Mouse (Mus musculus) heart, embryonic 13.5 days (tissue): ENCODE measurements around the gene Bbs5. TPM values are rescaled to one million over a fixed set of nuclear protein-coding genes. Genes with fewer than 3 reads are reported as not detected.
"Not testable (repeated sequence)": the region's sequence is repeated elsewhere in the genome, so short reads cannot be mapped to it uniquely, and the experiment has no call there.

Source experiments
- ATAC-seq: fragments of 200-750 bp; cut with Nextera tagmentation; 2 replicates; pipeline ENCODE4 v1.8.0; 2017; ENCODE audit warnings: moderate TSS enrichment; ENCODE audit not compliant: insufficient number of reproducible peaks, low FRiP score, low TSS enrichment; ENCODE audit errors: extremely low read depth
- H3K27ac ChIP-seq: fragments of 300-500 bp; sonication (generic); replicated peaks from 2 replicates; pipeline ENCODE4 v1.5.1; 2015; ENCODE audit warnings: moderate library complexity, mild to moderate bottlenecking, inconsistent platforms
- H3K27me3 ChIP-seq: fragments of 300-500 bp; sonication (generic); replicated peaks from 2 replicates; pipeline ENCODE4 v1.6.1; 2015; ENCODE audit warnings: mild to moderate bottlenecking, inconsistent platforms
- H3K36me3 ChIP-seq: fragments of 300-500 bp; sonication (generic); 2 replicates; pipeline ENCODE4 v1.6.1; 2015; ENCODE audit warnings: mild to moderate bottlenecking, inconsistent platforms
- H3K4me1 ChIP-seq: fragments of 300-500 bp; sonication (generic); 2 replicates; pipeline ENCODE4 v1.6.1; 2015; ENCODE audit warnings: inconsistent platforms
- H3K4me2 ChIP-seq: fragments of 300-500 bp; sonication (generic); 2 replicates; pipeline ENCODE4 v1.6.1; 2015; ENCODE audit warnings: inconsistent platforms, mild to moderate bottlenecking, moderate library complexity
- H3K4me3 ChIP-seq: fragments of 300-500 bp; sonication (generic); 2 replicates; pipeline ENCODE4 v1.5.1; 2015; ENCODE audit warnings: moderate library complexity, mild to moderate bottlenecking, inconsistent platforms
- H3K9ac ChIP-seq: fragments of 300-500 bp; sonication (generic); 2 replicates; pipeline ENCODE4 v1.6.1; 2015; ENCODE audit warnings: inconsistent platforms, mild to moderate bottlenecking, moderate library complexity
- H3K9me3 ChIP-seq: fragments of 300-500 bp; sonication (generic); 2 replicates; pipeline ENCODE4 v1.6.1; 2016; ENCODE audit warnings: inconsistent platforms
- WGBS: fragments of 180-500 bp; shearing (Covaris S2); methylation state at CpG from one replicate; pipeline ENCODE4 v1.1.7; 2015; ENCODE audit warnings: mixed read lengths; 5-methylcytosine and 5-hydroxymethylcytosine counted together
- polyA plus RNA-seq: library from polyadenylated mRNA; unstranded; fragments of >200 nt; fragmentation: Nextera tagmentation; extraction: Ambion mirVana; gene quantifications from 2 replicates; pipeline ENCODE4 v1.2.1, GENCODE M21; 2015

The Bbs5 gene
- polyA plus RNA-seq, 1 experiment from 2014 or later: 13.3 TPM

GRCm38 (mm10) chr2:69631449-69631848 lies 15.5 kb upstream of the Bbs5 start:
- 70% methylated on average over 2 of the region's 2 CpGs for WGBS
- 0 out of 2 replicates have a peak, but pooled peaks cover 2% of the 10 kb centered on the region for H3K4me1 ChIP-seq
- H3K9me3 ChIP-seq: no peaks in the 10 kb centered on the region
- no peak for ATAC-seq
- H3K27me3 ChIP-seq: 0 out of 2 replicates have a peak, but pooled peaks cover 5% of the 10 kb centered on the region
- H3K36me3 ChIP-seq: no peaks in the 10 kb centered on the region
- H3K4me2 ChIP-seq: no peak overlapping the region
- no peak overlapping the region for H3K27ac ChIP-seq
- H3K4me3 ChIP-seq: no peak overlapping the region
- H3K9ac ChIP-seq: no peak overlapping the region

DNA sequence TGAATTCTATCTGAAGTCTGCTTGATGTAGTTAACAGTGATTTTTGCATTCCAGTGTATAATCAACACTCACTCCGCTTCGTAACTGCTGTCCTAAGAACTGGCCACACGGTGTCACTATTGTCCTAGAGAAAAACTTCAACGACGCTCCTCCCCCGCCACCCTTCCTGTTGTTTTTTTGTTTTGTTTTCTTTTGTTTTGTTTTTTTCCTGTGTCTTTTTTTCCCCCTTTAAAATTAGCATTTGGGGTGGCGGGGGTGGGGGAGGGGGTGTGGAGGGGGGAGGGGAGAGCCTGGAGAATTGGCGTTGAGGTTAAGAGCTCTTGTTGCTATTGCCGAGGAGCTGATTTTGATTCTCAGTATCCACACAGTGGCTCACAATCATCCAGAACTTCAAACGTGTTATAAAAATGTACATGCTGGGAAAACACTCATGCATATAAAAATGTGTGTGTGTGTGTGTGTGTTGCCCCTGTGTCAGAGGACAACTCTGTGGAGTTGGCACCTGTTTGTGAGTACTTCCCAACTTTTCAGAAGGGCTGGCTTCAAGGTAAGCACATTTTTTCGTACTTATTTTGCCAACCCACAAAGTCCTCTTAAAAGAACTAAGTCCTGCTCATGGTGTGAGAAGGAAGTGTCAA lies 11.8 kb upstream of the Bbs5 start:
- Histone ChIP-seq H3K4me3 (peak overlapping the region; percentile 49), H3K4me2 (peak overlapping the region; percentile 53)

GRCm38 (mm10) chr2:69635807-69636206 lies 11.2 kb upstream of the Bbs5 start:
- H3K9me3 ChIP-seq: no peaks in the 10 kb centered on the region
- no peak for ATAC-seq

More for the DNA sequence above, 11.8 kb upstream of the Bbs5 start:
- no peaks in the 10 kb centered on the region for H3K36me3 ChIP-seq
- 0 out of 2 replicates have a peak, but pooled peaks cover 2% of the 10 kb centered on the region for H3K4me1 ChIP-seq
- ATAC-seq: no peak
- WGBS: 9% methylated on average over 11 of the region's 11 CpGs
- no peak overlapping the region for H3K27ac ChIP-seq
- H3K9ac ChIP-seq: peak overlapping the region; percentile 76
- 0 out of 2 replicates have a peak, but pooled peaks cover 5% of the 10 kb centered on the region for H3K27me3 ChIP-seq
- H3K9me3 ChIP-seq: no peaks in the 10 kb centered on the region

GRCm38 (mm10) chr2:69637989-69638388 lies 9.0 kb upstream of the Bbs5 start:
- not testable (repeated sequence) for H3K27ac ChIP-seq, H3K27me3 ChIP-seq, H3K4me2 ChIP-seq, H3K4me3 ChIP-seq, ATAC-seq, H3K9ac ChIP-seq, H3K4me1 ChIP-seq, H3K36me3 ChIP-seq, H3K9me3 ChIP-seq
- 70% methylated on average over 7 of the region's 7 CpGs for WGBS

More at GRCm38 (mm10) chr2:69635807-69636206, 11.2 kb upstream of the Bbs5 start:
- Histone ChIP-seq H3K27ac (no peak overlapping the region), H3K27me3 (0 out of 2 replicates have a peak, but pooled peaks cover 5% of the 10 kb centered on the region), H3K4me3 (no peak overlapping the region), H3K36me3 (no peaks in the 10 kb centered on the region), H3K9ac (no peak overlapping the region), H3K4me2 (no peak overlapping the region), H3K4me1 (0 out of 2 replicates have a peak, but pooled peaks cover 2% of the 10 kb centered on the region)
- 64% methylated on average over 6 of the region's 6 CpGs for WGBS

- Histone ChIP-seq H3K4me1 (0 out of 2 replicates have a peak, but pooled peaks cover 2% of the 10 kb centered on the region), H3K36me3 (no peaks in the 10 kb centered on the region), H3K4me3 (no peak overlapping the region), H3K27me3 (no peaks in the 10 kb centered on the region), H3K9ac (no peak overlapping the region), H3K9me3 (no peaks in the 10 kb centered on the region), H3K4me2 (no peak overlapping the region), H3K27ac (no peak overlapping the region)
- ATAC-seq: no peak
- 63% methylated on average over 10 of the region's 10 CpGs for WGBS
These were observed 6.9 kb upstream of the Bbs5 start for GRCm38 (mm10) chr2:69640100-69640499.

DNA sequence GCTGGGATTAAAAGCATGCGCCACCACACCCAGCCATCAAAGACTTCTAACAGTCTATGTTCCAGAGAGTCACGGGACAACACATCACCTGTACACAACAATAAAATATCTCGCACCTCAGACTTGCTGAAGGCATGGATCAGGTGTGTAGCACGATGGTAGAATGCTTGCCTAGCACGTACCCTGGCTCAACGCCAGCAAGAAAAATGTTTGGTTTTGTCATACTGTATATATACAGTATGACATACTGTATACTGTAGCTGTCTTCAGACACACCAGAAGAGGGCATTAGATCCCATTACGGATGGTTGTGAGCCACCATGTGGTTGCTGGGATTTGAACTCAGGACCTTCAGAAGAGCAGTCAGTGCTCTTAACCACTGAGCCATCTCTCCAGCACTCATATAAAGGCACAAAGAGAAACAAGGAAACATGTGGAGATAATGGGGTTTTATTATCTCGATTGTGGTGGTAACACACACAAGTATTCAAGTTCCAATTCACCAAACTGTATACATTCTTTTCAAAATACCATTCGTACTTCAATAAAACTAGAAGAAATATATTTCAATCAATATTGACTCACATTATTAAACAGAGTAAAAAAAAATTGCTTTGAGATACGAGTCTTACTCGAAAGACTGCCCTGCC lies 1.9 kb upstream of the Bbs5 start:
- no peaks in the 10 kb centered on the region for H3K36me3 ChIP-seq
- ATAC-seq: no peak
- no peaks in the 10 kb centered on the region for H3K9me3 ChIP-seq
- 88% methylated on average over 11 of the region's 11 CpGs for WGBS
- peaks cover 10% of the 10 kb centered on the region for H3K4me1 ChIP-seq
- no peaks in the 10 kb centered on the region for H3K27me3 ChIP-seq
- H3K4me2 ChIP-seq: no peak overlapping the region
- H3K9ac ChIP-seq: no peak overlapping the region
- no peak overlapping the region for H3K27ac ChIP-seq
- no peak overlapping the region for H3K4me3 ChIP-seq

DNA sequence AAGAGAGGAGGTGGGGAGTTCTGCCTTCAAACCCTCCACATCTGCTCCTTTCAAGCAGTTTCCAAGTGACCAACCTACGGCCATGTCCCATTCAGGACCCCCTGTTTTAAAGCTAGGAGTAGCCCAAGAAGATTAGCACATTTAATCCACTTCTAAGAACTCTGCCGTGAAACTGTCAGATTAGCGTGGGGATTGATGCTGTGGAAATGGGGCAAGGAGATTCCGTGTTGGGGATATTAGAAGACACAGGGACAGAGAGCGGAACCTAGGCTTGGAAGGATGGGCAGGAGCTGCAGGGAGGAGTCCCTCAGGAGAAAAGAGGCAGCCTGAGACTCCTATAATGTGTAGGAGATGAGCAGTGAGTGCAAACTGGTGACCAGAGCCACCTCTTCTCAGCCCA lies 2.7 kb downstream of the Bbs5 start:
- Histone ChIP-seq H3K4me1 (peaks cover 10% of the 10 kb centered on the region), H3K27me3 (no peaks in the 10 kb centered on the region), H3K4me3 (no peak overlapping the region), H3K36me3 (peaks cover 15% of the 10 kb centered on the region), H3K9ac (no peak overlapping the region), H3K4me2 (no peak overlapping the region), H3K27ac (no peak overlapping the region), H3K9me3 (no peaks in the 10 kb centered on the region)
- WGBS: 85% methylated on average over 5 of the region's 5 CpGs
- ATAC-seq: no peak

- no peak overlapping the region for H3K27ac ChIP-seq
- H3K27me3 ChIP-seq: no peaks in the 10 kb centered on the region
- H3K4me3 ChIP-seq: no peak overlapping the region
- H3K4me2 ChIP-seq: no peak overlapping the region
- 96% methylated on average over 4 of the region's 4 CpGs for WGBS
- H3K36me3 ChIP-seq: peaks cover 71% of the 10 kb centered on the region
- H3K4me1 ChIP-seq: no peaks in the 10 kb centered on the region
- H3K9ac ChIP-seq: no peak overlapping the region
- ATAC-seq: no peak
- no peaks in the 10 kb centered on the region for H3K9me3 ChIP-seq
These were observed 12.4 kb downstream of the Bbs5 start for GRCm38 (mm10) chr2:69659326-69659725.

DNA sequence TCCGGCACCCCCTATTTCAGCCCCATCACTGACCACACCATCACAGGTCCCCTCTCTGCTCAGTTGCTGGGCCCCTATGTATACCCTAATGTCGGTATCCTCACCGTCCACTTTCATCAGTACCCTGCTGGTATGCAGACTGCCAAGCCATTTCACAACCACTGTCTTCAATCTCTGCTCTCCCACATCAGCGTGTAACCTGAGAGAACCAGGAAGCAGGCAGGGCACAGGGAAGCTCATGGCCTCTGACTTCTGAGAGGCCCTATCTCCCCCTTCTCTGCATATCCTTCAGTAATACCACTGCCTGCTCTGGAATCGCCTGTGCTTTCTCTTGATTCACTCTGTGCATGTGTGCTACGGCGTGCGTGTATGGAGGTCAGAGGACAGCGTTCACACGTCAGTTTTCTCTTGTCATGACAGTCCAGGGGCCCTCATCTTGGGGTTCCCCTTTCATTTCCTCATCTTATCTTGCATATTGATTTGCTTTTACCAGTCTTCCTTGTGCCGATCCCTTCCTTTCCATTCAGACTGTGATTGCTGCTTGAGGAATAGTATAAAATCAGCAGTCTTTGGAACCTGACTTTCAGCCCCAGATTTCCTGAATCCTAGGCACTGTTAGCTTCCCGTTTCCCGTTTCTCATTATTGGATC lies 17.0 kb downstream of the Bbs5 start:
- H3K4me2 ChIP-seq: no peak overlapping the region
- no peak overlapping the region for H3K27ac ChIP-seq
- H3K9ac ChIP-seq: no peak overlapping the region
- H3K4me1 ChIP-seq: peaks cover 9% of the 10 kb centered on the region
- no peak overlapping the region for H3K4me3 ChIP-seq
- no peaks in the 10 kb centered on the region for H3K27me3 ChIP-seq
- peaks cover 54% of the 10 kb centered on the region for H3K36me3 ChIP-seq
- WGBS: 71% methylated on average over 13 of the region's 13 CpGs
- no peaks in the 10 kb centered on the region for H3K9me3 ChIP-seq
- ATAC-seq: no peak

- Histone ChIP-seq H3K27me3 (no peaks in the 10 kb centered on the region), H3K4me2 (no peak overlapping the region), H3K9me3 (no peaks in the 10 kb centered on the region), H3K36me3 (peaks cover 27% of the 10 kb centered on the region; the same call in 1 of the 2 replicates), H3K27ac (no peak overlapping the region), H3K4me3 (no peak overlapping the region), H3K4me1 (peaks cover 10% of the 10 kb centered on the region), H3K9ac (no peak overlapping the region)
- ATAC-seq: no peak
- WGBS: 91% methylated on average over 4 of the region's 4 CpGs
These were observed 20.7 kb downstream of the Bbs5 start for GRCm38 (mm10) chr2:69667656-69668055.

DNA sequence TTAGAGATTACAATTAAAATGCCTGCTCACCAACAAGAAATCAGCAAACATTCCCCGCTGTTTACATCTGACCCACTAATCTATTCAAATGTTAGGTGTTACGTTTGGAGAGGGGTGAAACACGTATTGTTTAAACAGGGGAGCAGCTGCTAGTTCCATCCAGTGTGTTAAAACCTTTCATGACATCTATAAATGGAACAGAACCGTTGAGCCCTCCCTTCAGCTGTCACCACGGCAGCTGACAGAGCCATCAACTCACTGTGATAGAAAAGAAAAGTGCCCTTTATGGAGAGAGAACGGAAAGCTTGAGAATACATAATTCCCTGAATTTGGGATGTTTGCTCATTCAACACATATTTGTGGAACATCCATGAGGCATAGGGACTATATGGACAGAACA lies 21.4 kb downstream of the Bbs5 start:
- Histone ChIP-seq H3K4me2 (peak overlapping the region; percentile 50), H3K27ac (peak overlapping the region; percentile 78), H3K9me3 (no peaks in the 10 kb centered on the region), H3K36me3 (peaks cover 19% of the 10 kb centered on the region; the same call in 1 of the 2 replicates), H3K27me3 (no peaks in the 10 kb centered on the region), H3K9ac (no peak overlapping the region), H3K4me1 (peaks cover 15% of the 10 kb centered on the region), H3K4me3 (peak overlapping the region; percentile 10; the same call in 1 of the 2 replicates)
- WGBS: 43% methylated on average over 6 of the region's 6 CpGs
- ATAC-seq: no peak
